Mouse (Mus musculus) kidney, embryonic 14.5 days (tissue): ENCODE data around the gene Psmf1. TPM values are rescaled to one million over a fixed set of nuclear protein-coding genes. Genes with fewer than 3 reads are reported as not detected.

Experiments used
- ATAC-seq: fragments of 200-750 bp; cut with Nextera tagmentation; 2 replicates; pipeline ENCODE4 v1.8.0; 2017; ENCODE audit warnings: moderate number of reproducible peaks, mild to moderate bottlenecking, moderate TSS enrichment, moderate library complexity; ENCODE audit not compliant: low FRiP score, low TSS enrichment
- H3K27ac ChIP-seq: fragments of 300-500 bp; sonication (generic); 2 replicates; pipeline ENCODE4 v1.5.1; 2014; ENCODE audit warnings: low read depth, mild to moderate bottlenecking, low read length, moderate library complexity, mixed read lengths
- H3K27me3 ChIP-seq: fragments of 300-500 bp; sonication (generic); 2 replicates; pipeline ENCODE4 v1.6.1; 2014; ENCODE audit warnings: mild to moderate bottlenecking, low read length; ENCODE audit not compliant: control insufficient read depth, insufficient read depth
- H3K36me3 ChIP-seq: fragments of 300-500 bp; sonication (generic); 2 replicates; pipeline ENCODE4 v1.6.1; 2014; ENCODE audit warnings: low read length, mixed read lengths; ENCODE audit not compliant: control insufficient read depth, insufficient read depth
- H3K4me1 ChIP-seq: fragments of 300-500 bp; sonication (generic); 2 replicates; pipeline ENCODE4 v1.6.1; 2014; ENCODE audit warnings: low read length, mixed read lengths; ENCODE audit not compliant: control insufficient read depth, insufficient read depth
- H3K4me2 ChIP-seq: fragments of 300-500 bp; sonication (generic); replicated peaks from 2 replicates; pipeline ENCODE4 v1.6.1; 2014; ENCODE audit warnings: low read depth, mild to moderate bottlenecking, low read length
- H3K4me3 ChIP-seq: fragments of 300-500 bp; sonication (generic); 2 replicates; pipeline ENCODE4 v1.5.1; 2014; ENCODE audit warnings: mild to moderate bottlenecking, low read length
- H3K9ac ChIP-seq: fragments of 300-500 bp; sonication (generic); 2 replicates; pipeline ENCODE4 v1.6.1; 2014; ENCODE audit warnings: low read depth, mild to moderate bottlenecking, low read length, moderate library complexity
- H3K9me3 ChIP-seq: fragments of 300-500 bp; sonication (generic); 2 replicates; pipeline ENCODE4 v1.6.1; 2016; ENCODE audit warnings: low read length; ENCODE audit not compliant: control insufficient read depth
- WGBS: fragments of 180-500 bp; shearing (Covaris S2); extraction: QIAGEN DNeasy Blood & Tissue Kit; methylation state at CpG from one replicate; pipeline ENCODE4 v1.1.7; 2014; 5-methylcytosine and 5-hydroxymethylcytosine counted together
- polyA plus RNA-seq: library from polyadenylated mRNA; unstranded; fragments of >200 nt; fragmentation: Nextera tagmentation; extraction: Ambion mirVana; gene quantifications from 2 replicates; pipeline ENCODE4 v1.2.1, GENCODE M21; 2014

Psmf1 gene
- 43.9 and 49.6 TPM in 2 replicates for polyA plus RNA-seq

DNA sequence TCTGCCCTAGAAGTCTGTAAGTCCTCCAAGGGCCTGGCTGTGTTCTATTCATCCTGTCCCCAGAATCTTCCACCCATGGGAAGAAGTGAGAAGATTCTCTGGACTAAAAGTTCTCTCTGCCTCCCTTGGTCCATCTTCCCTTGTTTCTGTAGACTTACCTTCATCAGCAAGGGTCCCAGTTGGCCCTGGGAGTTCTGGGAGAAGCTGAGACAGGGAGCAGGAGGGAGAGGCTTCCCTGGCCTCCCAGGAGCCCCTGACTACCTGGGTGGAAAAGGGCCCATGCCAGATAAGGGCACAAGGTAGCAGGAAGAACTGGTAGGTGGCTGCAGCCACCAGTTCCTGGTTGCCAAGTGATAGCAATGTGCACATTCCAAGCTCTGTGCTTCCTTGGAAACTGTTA, at the start of gene Psmf1:
Gene Psmf1, minus strand, starts transcription at position 342 of the 400 bp plus-strand sequence.
- Histone ChIP-seq H3K4me3 (no peak within 1 kb of the TSS), H3K36me3 (no peaks in the 10 kb centered on the region), H3K9ac (no peak within 1 kb of the TSS), H3K27me3 (0 out of 2 replicates have a peak, but pooled peaks cover 3% of the 10 kb centered on the region), H3K4me2 (no peak within 1 kb of the TSS), H3K27ac (no peak within 1 kb of the TSS), H3K9me3 (no peaks in the 10 kb centered on the region), H3K4me1 (peaks cover 10% of the 10 kb centered on the region; the same call in 1 of the 2 replicates)
- ATAC-seq, result no peak

DNA sequence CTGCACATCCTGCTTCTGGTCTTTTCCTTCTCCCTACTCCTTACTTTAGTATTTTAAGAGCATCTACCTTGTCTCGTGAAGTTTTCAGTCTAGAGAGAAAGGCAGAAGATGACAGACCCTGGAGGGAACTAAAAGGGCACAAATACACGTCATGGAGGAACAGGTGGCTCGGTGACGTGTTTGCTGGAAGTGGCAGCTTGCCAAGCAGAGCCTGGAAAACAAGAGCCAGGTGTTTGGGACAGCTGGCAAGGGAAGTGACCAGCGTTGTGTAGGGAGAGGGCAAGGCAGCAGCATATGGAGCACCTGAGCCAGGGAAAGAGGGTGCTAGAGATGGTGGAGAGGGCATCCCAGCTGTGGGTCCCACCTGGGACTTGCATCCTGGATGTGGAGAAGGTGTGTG, 47.2 kb upstream of the Psmf1 start:
- ATAC-seq, result no peak
- H3K27me3 ChIP-seq, result no peaks in the 10 kb centered on the region
- no peak overlapping the region for H3K4me3 ChIP-seq
- H3K4me1 ChIP-seq, result no peaks in the 10 kb centered on the region
- no peaks in the 10 kb centered on the region for H3K36me3 ChIP-seq
- H3K9me3 ChIP-seq, result no peaks in the 10 kb centered on the region
- H3K9ac ChIP-seq, result no peak overlapping the region
- H3K27ac ChIP-seq, result no peak overlapping the region
- 41% methylated on average over 5 of the region's 5 CpGs for WGBS
- H3K4me2 ChIP-seq, result no peak overlapping the region

DNA sequence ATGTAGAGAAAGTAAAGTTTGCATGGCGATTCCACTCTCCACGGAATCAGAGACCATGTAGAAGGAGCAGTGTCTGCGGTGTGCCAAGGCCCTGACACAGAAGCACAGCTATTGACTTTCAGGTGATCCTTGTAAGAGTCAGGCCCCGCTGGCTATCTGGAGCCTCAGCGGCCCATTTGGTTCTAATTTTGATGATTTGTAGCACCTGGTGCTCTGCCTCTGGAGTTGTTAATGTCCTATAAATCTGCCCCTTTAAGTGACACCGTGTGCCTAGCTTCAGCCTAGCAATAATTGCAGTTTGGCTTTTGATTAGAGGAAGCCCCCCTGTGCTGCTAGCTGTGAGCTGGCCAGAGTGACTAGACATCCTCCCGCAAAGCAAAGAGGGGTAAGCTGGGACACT, 46.2 kb upstream of the Psmf1 start:
- Histone ChIP-seq H3K27ac (no peak overlapping the region), H3K9me3 (no peaks in the 10 kb centered on the region), H3K4me1 (no peaks in the 10 kb centered on the region), H3K27me3 (no peaks in the 10 kb centered on the region), H3K36me3 (no peaks in the 10 kb centered on the region), H3K4me3 (no peak overlapping the region), H3K4me2 (no peak overlapping the region), H3K9ac (no peak overlapping the region)
- no peak for ATAC-seq
- WGBS, result 22% methylated on average over 7 of the region's 7 CpGs

DNA sequence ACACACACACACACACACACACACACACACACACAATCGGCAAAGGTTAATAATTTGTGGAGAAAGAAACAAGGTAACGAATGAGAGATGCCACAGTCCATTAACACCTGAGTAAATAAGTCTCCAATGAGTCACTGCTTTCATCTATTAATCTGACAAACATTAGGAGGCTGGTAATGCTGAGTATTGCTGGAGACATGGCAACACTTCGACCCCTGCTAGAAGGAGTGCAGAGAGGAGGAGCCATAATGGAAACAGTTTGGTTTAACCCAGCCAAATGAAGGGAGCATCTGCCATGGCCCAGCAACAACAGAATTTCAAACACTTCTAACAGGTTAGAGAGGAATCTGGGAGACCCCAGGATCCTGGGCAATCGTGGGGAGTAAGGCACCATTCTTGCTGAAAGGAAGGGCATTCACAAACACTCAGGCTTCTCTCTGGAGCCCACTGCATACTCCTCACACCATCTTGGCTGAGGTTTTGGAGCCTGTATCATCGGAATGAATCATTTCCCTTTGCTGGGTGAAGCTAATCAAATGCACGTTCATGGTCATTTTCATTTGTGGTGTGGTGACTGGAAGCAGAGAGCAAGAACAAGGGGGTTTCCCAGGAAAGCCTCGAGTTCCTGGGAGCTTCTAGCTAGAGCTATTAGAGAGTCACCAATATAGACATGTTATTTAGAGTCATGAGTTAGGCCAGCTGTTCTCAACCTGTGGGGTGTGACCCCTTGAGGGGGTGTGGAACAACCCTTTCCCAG, 44.4 kb upstream of the Psmf1 start:
- Histone ChIP-seq H3K4me1 (no peaks in the 10 kb centered on the region), H3K27me3 (no peaks in the 10 kb centered on the region), H3K4me2 (no peak overlapping the region), H3K36me3 (no peaks in the 10 kb centered on the region), H3K9me3 (no peaks in the 10 kb centered on the region), H3K27ac (no peak overlapping the region), H3K9ac (no peak overlapping the region), H3K4me3 (no peak overlapping the region)
- ATAC-seq, result no peak
- 70% methylated on average over 7 of the region's 7 CpGs for WGBS

DNA sequence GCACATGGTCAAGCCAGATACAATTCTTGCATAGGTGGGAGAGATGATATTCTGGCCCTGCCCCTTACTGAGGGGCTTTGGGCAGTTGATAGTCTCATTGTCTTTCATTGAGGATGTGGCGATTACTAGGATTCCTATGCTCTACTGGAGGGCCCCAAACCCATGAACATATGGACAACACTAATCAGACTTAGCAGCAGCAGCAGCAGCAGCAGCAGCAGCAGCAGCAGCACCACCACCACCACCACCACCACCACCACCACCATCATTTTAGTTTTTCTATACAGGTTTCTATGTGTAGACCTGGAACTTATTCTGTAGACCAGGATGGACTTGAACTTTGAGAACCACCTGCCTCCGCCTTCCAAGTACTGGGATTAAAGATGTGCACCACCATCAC, 39.5 kb upstream of the Psmf1 start:
- no peak for ATAC-seq

DNA sequence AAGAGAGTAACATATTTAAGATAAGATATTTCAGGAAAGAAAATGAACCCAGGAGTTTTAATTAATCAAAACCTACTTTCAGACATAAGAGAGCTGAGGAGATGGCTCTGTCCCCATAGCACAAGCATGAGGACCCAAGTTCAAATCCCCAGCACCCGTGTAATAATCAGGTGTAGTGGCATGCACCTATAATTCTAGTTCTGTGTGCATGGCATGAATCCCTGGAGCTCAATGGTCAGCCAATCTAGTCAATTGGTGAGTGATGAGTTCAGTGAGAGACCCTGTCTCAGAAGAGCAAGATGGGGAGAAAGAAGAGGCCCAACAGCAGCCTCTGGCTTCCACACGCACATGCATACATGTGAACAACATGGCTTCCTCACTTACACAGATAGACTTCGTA, 33.4 kb upstream of the Psmf1 start:
- ATAC-seq, result no peak
- WGBS, result 89% methylated on average over 3 of the region's 3 CpGs
- Histone ChIP-seq H3K4me2 (no peak overlapping the region), H3K4me1 (no peaks in the 10 kb centered on the region), H3K27ac (no peak overlapping the region), H3K9me3 (no peaks in the 10 kb centered on the region), H3K36me3 (no peaks in the 10 kb centered on the region), H3K27me3 (no peaks in the 10 kb centered on the region), H3K9ac (no peak overlapping the region), H3K4me3 (no peak overlapping the region)

More for the DNA sequence above, 39.5 kb upstream of the Psmf1 start:
- Histone ChIP-seq H3K4me1 (no peaks in the 10 kb centered on the region), H3K36me3 (no peaks in the 10 kb centered on the region), H3K27ac (no peak overlapping the region), H3K27me3 (no peaks in the 10 kb centered on the region), H3K4me3 (no peak overlapping the region), H3K4me2 (no peak overlapping the region), H3K9me3 (no peaks in the 10 kb centered on the region), H3K9ac (no peak overlapping the region)
- WGBS, result 92% methylated on average over 2 of the region's 2 CpGs

DNA sequence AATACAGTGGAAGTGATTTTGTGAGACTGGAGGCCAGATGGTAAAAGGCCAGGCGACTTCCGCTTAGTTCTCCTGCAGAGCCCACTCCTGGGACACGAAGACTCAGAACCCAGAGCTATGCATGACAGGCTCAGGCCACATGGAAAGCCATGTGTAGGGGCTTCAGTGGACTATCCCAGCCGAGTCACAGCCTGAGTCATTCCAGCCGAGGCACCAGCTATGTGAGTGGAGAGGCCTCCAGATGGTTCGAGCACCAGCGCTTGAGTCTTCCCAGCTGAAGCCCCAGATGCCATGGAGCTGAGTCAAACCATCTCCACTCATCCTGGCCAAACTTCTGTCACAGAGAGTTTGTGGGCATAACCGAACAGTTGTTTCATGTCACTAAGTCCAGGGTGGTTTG, 29.5 kb upstream of the Psmf1 start:
- no peak overlapping the region for H3K4me3 ChIP-seq

DNA sequence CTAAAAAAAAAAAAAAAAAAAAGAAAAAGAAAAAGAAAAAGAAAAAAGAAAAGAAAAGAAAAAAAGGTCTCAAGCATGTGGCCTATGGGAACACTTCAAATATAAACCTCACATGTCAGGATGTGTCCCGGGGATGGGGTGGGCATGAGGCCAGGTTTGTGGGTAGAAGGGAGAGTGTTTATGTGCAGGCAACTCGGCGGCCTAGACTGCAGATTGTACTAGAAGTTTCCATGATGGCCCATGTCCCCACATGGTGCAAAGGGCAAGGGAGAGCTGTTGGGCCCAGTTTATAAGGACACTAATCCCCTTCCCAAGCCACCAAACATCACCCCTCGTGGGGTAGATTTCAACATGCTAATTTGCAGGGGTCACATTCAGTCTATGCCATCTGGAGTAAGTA, 28.2 kb upstream of the Psmf1 start:
- ATAC-seq, result no peak
- Histone ChIP-seq H3K27ac (no peak overlapping the region), H3K27me3 (no peaks in the 10 kb centered on the region), H3K9me3 (no peaks in the 10 kb centered on the region), H3K36me3 (no peaks in the 10 kb centered on the region), H3K4me3 (no peak overlapping the region), H3K9ac (no peak overlapping the region), H3K4me2 (no peak overlapping the region), H3K4me1 (no peaks in the 10 kb centered on the region)
- WGBS, result 88% methylated on average over 4 of the region's 4 CpGs

More for the DNA sequence above, 29.5 kb upstream of the Psmf1 start:
- H3K27ac ChIP-seq, result no peak overlapping the region
- no peaks in the 10 kb centered on the region for H3K9me3 ChIP-seq
- ATAC-seq, result no peak
- no peak overlapping the region for H3K4me2 ChIP-seq
- no peak overlapping the region for H3K9ac ChIP-seq
- H3K4me1 ChIP-seq, result no peaks in the 10 kb centered on the region
- 81% methylated on average over 8 of the region's 8 CpGs for WGBS
- no peaks in the 10 kb centered on the region for H3K36me3 ChIP-seq
- no peaks in the 10 kb centered on the region for H3K27me3 ChIP-seq

DNA sequence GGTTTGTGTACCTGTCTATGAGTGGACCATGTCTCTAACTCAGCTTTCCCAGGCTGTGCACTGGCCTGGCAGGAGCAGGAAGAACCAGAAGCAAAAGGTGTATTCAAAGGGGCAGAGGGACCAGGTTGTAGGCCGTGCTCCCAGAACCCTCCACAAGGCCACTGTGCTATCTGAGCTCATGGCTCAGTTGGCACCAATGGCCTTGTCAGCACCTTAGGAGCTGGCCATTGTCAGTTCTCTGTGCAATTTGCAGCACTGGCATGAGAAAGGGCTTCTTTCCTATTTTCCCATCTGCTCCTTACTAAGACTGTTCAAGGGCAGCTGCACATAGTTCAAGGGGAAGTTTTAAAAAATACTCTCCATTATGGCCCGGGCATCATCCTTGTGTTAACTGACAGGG, 20.6 kb upstream of the Psmf1 start:
- no peak overlapping the region for H3K4me3 ChIP-seq
- WGBS, result 80% methylated on average over 2 of the region's 2 CpGs
- H3K9ac ChIP-seq, result no peak overlapping the region
- no peaks in the 10 kb centered on the region for H3K9me3 ChIP-seq
- no peak for ATAC-seq
- H3K4me1 ChIP-seq, result no peaks in the 10 kb centered on the region
- no peak overlapping the region for H3K27ac ChIP-seq
- no peaks in the 10 kb centered on the region for H3K36me3 ChIP-seq
- no peaks in the 10 kb centered on the region for H3K27me3 ChIP-seq
- H3K4me2 ChIP-seq, result no peak overlapping the region
